Mouse (Mus musculus) heart, embryonic 15.5 days (tissue): ENCODE measurements around the gene Hist1h2af. TPM values are rescaled to one million over a fixed set of nuclear protein-coding genes. Genes with fewer than 3 reads are reported as not detected.

Experiments used
- microRNA-seq: library from miRNA; unstranded; fragments of <30 nt; microRNA quantifications from one replicate; pipeline ENCODE4, GENCODE M21; 2016
- polyA plus RNA-seq: library from polyadenylated mRNA; unstranded; fragments of >200 nt; fragmentation: Nextera tagmentation; extraction: Ambion mirVana; gene quantifications from 2 replicates; pipeline ENCODE4 v1.2.1, GENCODE M21; 2015

Hist1h2af gene
- polyA plus RNA-seq, 1 experiment from 2014 or later = 2.6 TPM

Small RNA genes lying within 50 kb of the gene (microRNA-seq; reads per million reads assigned to microRNA genes)
- gene Gm44297 (not detected), gene Gm44359 (not detected), gene Gm44394 (not detected), gene n-TStga1 (0.63 reads per million)

Other genes starting within 250 kb of the Hist1h2af start
- 33.4 and 39.1 TPM in 2 replicates for gene Zfp322a, start 164.7 kb upstream of the Hist1h2af start, polyA plus RNA-seq
- 8.1 and 8.2 TPM in 2 replicates for gene Abt1, start 110.0 kb upstream of the Hist1h2af start, polyA plus RNA-seq
- gene Btn1a1, start 68.0 kb upstream of the Hist1h2af start, polyA plus RNA-seq = 0.85 and 1.4 TPM in 2 replicates
- 0.31 and 0.41 TPM in 2 replicates for gene Btn2a2, start 45.0 kb upstream of the Hist1h2af start, polyA plus RNA-seq
- 5.4 and 5.7 TPM in 2 replicates for gene Hist1h4h, start 2.9 kb upstream of the Hist1h2af start, polyA plus RNA-seq
- gene Hist1h3g, start 1.5 kb downstream of the Hist1h2af start, polyA plus RNA-seq = 1.6 and 3.1 TPM in 2 replicates
- gene Hist1h2bh, start 9.5 kb downstream of the Hist1h2af start, polyA plus RNA-seq = 0.61 and 0.74 TPM in 2 replicates
- 0.16 and 0.25 TPM in 2 replicates for gene Hist1h3f, start 10.1 kb downstream of the Hist1h2af start, polyA plus RNA-seq
- 0.62 and 0.66 TPM in 2 replicates for gene Hist1h4f, start 17.7 kb downstream of the Hist1h2af start, polyA plus RNA-seq
- 0.18 and 0.23 TPM in 2 replicates for gene Hist1h1d, start 19.4 kb downstream of the Hist1h2af start, polyA plus RNA-seq
- gene Hist1h3e, start 28.5 kb downstream of the Hist1h2af start, polyA plus RNA-seq = 1.7 and 2.4 TPM in 2 replicates
- gene Hist1h2ae, start 37.3 kb downstream of the Hist1h2af start, polyA plus RNA-seq = 33.7 and 35.5 TPM in 2 replicates
- gene Hist1h2bg, start 37.5 kb downstream of the Hist1h2af start, polyA plus RNA-seq = 4.3 and 4.6 TPM in 2 replicates
- gene Hist1h2bf, start 40.3 kb downstream of the Hist1h2af start, polyA plus RNA-seq = 0.97 and 1.5 TPM in 2 replicates
- gene Hist1h2ad, start 40.5 kb downstream of the Hist1h2af start, polyA plus RNA-seq = 1.2 and 1.6 TPM in 2 replicates
- gene Hist1h3d, start 41.9 kb downstream of the Hist1h2af start, polyA plus RNA-seq = 2.0 and 2.2 TPM in 2 replicates
- 48.2 and 53.2 TPM in 2 replicates for gene Hist1h4d, start 47.7 kb downstream of the Hist1h2af start, polyA plus RNA-seq
- 1.7 and 1.9 TPM in 2 replicates for gene Hist1h2be, start 87.2 kb downstream of the Hist1h2af start, polyA plus RNA-seq
- 9.6 and 10.8 TPM in 2 replicates for gene Hist1h1e, start 88.7 kb downstream of the Hist1h2af start, polyA plus RNA-seq
- 0.50 and 0.74 TPM in 2 replicates for gene Hist1h2ac, start 150.0 kb downstream of the Hist1h2af start, polyA plus RNA-seq
- 51.8 and 52.1 TPM in 2 replicates for gene Hist1h2bc, start 150.3 kb downstream of the Hist1h2af start, polyA plus RNA-seq
- 0.14 TPM in 1 of 2 replicates, not detected in the other for gene Hist1h1t, start 161.9 kb downstream of the Hist1h2af start, polyA plus RNA-seq
- gene Hist1h4c, start 164.5 kb downstream of the Hist1h2af start, polyA plus RNA-seq = 2.4 and 2.7 TPM in 2 replicates
- 10.3 and 13.6 TPM in 2 replicates for gene Hfe, start 176.9 kb downstream of the Hist1h2af start, polyA plus RNA-seq
- gene Hist1h1c, start 204.9 kb downstream of the Hist1h2af start, polyA plus RNA-seq = 38.8 and 41.2 TPM in 2 replicates
- gene Hist1h3c, start 211.7 kb downstream of the Hist1h2af start, polyA plus RNA-seq = 2.0 and 4.1 TPM in 2 replicates
- gene Hist1h2bb, start 212.8 kb downstream of the Hist1h2af start, polyA plus RNA-seq = 1.2 and 1.9 TPM in 2 replicates
- 15.3 and 20.4 TPM in 2 replicates for gene Hist1h2ab, start 217.2 kb downstream of the Hist1h2af start, polyA plus RNA-seq
- 3.1 and 4.7 TPM in 2 replicates for gene Hist1h3b, start 218.4 kb downstream of the Hist1h2af start, polyA plus RNA-seq
- 1.2 and 1.7 TPM in 2 replicates for gene Hist1h4b, start 223.1 kb downstream of the Hist1h2af start, polyA plus RNA-seq
- gene Hist1h4a, start 227.3 kb downstream of the Hist1h2af start, polyA plus RNA-seq = not detected in 2 replicates
- gene Hist1h3a, start 228.5 kb downstream of the Hist1h2af start, polyA plus RNA-seq = 1.5 and 2.4 TPM in 2 replicates
- 0.76 and 0.98 TPM in 2 replicates for gene Hist1h1a, start 229.8 kb downstream of the Hist1h2af start, polyA plus RNA-seq
- gene Trim38, start 236.0 kb downstream of the Hist1h2af start, polyA plus RNA-seq = not detected in 2 replicates